Mouse (Mus musculus): Measurements from ENCODE around the gene Gm49393. TPM values are rescaled to one million over a fixed set of nuclear protein-coding genes. Genes with fewer than 3 reads are reported as not detected.

The Gm49393 gene
- total RNA-seq, 2 experiments from 2014 or later = 0.79 TPM; not detected in 1

DNA sequence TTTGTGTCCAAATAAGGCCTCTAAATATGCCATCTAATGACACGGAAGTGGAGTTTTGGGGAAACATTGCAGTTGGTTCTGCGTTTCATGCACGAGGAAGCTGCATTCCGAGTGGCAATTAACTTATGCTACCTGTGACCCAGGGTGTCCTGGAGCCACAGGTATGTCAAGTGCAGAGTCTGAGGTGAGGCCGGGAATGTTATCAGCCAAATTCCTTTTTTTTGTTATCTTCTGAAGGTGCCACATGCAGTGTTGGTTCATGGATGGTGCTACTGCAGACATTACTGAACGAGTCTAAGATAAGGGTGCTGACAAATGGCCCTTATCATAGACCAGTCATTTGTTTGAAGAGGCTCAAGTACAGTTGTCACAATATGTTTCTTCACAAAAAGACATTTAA is 122.6 kb downstream of the Gm49393 start:
- no peak for DNase-seq (ENCODE audit: low spot score in 2 of 2)

- no peak for DNase-seq (ENCODE audit: low spot score in 2 of 2)
Measured at GRCm38 (mm10) chr13:60809690-60810089, 125.7 kb downstream of the Gm49393 start.

Other genes with a start within 250 kb of the Gm49393 start
- gene BC051665, start 149.2 kb downstream of the Gm49393 start, total RNA-seq (2021) = not detected
- not detected for gene Ctsll3, start 132.7 kb downstream of the Gm49393 start, total RNA-seq (2021)
- gene 4930486L24Rik, start 71.1 kb downstream of the Gm49393 start, total RNA-seq (2021) = 10 to 100 TPM; 31.9 to 54.1 TPM
- gene Gm49392, start 38.7 kb downstream of the Gm49393 start, total RNA-seq (2021) = under 1 TPM in 1 of 2 experiments, not detected in 1; 0.93 TPM
- 1 to 10 TPM; 4.2 to 5.4 TPM for gene Ctla2b, start 38.1 kb downstream of the Gm49393 start, total RNA-seq (2021)
- not detected for gene Tpbpb, start 30.7 kb downstream of the Gm49393 start, total RNA-seq (2021)
- under 1 TPM in 1 of 2 experiments, not detected in 1; 0.31 TPM for gene Gm49391, start 981 bp upstream of the Gm49393 start, total RNA-seq (2021)
- 10 to 100 TPM; 38.2 to 38.3 TPM for gene Ctla2a, start 1.0 kb upstream of the Gm49393 start, total RNA-seq (2021)
- gene Tpbpa, start 6.4 kb upstream of the Gm49393 start, total RNA-seq (2021) = not detected
- gene Ctsj, start 70.4 kb upstream of the Gm49393 start, total RNA-seq (2021) = not detected
- gene Ctsq, start 105.0 kb upstream of the Gm49393 start, total RNA-seq (2021) = not detected
- gene Ctsr, start 228.7 kb upstream of the Gm49393 start, total RNA-seq (2021) = not detected